Mouse (Mus musculus) hindlimb bud, embryonic 11.5 days (tissue): Measurements from ENCODE around the gene Zfp108.

Experiments
- DNase-seq: peaks from one replicate; pipeline ENCODE4 v3.0.0-alpha.2; 2012; ENCODE audit warnings: low read depth, low spot score; ENCODE audit errors: extremely low spot score

Gene Zfp108

DNA sequence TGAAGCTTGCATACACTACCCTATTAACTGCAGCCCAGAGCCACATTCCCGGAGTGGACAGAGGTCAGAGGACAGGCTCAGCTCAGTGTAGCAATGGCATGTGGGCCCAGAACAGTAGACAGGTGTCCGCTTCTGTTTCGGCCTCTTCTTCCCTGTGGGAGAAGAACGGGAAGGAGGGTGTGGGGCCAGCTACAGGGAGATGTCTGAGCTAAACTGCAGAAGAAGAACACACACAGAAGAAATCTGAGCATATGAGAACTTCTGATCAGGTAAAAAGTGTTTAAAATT lies 26.2 kb downstream of the Zfp108 start:
- DNase-seq: no peak

DNA sequence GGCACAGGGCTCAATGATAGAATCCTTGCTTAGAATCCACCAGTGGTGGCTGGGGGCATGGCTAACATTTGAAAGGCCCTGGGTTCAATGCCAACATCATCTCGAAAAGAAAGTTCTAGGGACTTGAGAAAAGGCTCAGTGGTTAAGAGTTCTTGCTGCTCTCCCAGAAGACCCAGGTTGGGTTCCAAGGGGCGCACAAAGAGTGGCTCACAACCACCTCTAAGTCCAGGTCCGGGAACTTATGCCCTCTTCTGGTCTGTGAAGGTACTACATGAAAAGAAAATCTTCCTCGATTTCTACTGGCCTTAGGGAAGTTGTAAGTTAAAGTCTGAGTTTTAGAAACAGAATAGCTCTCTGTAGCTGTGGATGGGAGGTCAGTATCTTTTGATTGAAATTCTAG lies 31.5 kb downstream of the Zfp108 start:
- DNase-seq: no peak

DNA sequence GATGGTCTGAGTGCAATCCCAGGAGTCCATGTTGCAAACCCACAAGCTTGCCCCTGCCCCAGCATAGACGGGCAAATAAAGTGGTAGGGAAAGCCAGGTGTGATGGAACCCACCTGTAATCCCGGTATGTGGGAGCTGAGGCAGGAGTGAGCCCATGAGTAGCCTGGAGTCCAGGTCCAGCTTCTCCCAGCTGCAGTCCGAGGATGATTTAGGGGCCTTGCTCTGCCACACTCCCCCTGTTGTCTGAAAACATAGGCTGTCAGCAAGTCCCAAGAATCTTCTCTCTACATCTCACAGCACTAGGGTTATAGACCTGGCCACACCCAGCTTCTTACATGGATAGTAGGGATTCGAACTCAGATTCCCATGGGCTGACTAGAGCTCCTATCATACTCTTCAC lies 32.3 kb downstream of the Zfp108 start:
- DNase-seq: no peak

DNA sequence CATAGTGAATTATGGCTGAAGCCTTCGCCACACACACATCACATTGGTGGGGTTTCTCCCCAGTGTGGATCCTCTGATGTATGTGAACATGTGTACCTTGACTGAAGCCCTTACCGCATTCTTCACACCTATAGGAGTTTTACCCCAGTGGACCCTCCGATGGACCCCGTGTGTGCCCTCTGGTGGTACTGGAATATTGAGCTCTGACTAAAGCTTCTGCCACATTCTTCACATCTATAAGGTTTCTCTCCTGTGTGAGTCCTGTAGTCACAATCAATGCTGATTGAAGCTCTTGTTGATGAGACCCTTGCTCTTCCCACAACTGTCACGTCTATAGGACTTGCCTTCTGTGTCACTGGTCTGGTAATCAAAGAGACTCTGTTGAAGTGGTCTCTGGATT lies 33.1 kb downstream of the Zfp108 start:
- no peak for DNase-seq

DNA sequence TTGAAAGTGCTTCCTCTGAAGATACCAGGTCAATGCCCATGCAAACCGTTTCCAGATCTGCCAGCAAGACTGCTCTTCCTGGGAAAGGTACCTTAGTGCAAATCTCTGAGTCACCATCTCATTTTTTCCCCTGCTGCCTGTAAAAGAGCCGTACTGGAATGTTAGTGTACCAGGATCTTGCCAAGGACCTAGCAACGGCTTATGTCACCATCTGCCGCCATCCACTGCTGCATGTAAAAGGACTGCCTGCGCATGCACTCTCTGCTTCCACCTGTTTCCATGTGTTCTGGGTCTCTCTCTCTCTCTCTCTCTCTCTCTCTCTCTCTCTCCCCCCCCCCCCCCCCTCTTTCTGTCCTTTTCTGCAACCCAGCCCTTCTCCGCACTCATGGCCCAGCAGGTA lies 33.9 kb downstream of the Zfp108 start:
- no peak for DNase-seq

DNA sequence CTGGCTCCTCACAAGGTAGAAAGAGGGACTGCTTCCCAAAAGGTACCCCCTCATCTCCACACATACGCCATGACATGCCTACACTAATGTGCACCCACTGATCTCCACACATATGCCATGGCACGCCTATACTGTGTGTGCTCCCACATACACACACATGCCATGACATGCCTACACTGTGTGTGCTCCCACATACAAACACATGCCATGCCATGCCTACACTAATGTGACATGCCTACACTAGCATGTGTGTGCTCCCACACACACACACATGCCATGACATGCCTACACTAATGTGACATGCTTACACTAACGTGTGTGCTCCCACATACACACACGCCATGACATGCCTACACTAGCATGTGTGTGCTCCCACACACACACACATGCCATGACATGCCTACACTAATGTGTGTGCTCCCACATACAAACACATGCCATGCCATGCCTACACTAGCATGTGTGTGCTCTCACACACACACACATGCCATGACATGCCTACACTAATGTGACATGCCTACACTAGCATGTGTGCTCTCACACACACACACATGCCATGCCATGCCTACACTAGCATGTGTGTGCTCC lies 35.6 kb downstream of the Zfp108 start:
- DNase-seq: no peak

DNA sequence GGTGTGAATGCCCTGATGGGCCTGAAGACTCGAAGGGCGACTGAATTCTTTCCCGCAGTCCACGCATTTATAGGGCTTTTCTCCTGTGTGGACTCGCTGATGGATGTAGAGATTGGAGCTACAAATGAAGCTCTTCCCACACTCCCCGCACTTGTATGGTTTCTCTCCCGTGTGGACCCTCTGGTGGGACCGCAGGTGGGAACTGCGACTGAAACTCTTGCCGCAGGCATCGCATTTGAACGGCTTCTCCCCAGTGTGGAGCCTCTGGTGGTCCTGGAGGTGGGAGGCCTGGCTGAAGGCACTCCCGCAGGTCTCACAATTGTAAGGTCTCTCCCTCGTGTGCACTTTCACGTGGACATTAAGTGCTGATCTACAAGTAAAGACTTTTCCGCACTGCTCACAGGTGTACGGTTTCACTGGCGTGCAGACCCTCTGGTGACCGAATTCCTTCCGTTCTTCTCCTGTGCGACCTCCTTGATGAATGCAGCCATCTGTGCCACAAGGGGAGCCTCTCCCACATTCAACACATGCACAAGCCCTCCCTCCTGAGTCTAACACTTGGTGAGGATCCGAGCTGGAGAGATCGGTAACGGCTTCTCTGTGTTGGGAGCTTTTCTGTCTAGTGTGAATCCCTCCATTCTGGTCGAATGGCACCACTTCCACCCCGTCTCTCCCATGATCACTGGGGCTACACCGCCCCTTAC lies 36.9 kb downstream of the Zfp108 start:
- no peak for DNase-seq

DNA sequence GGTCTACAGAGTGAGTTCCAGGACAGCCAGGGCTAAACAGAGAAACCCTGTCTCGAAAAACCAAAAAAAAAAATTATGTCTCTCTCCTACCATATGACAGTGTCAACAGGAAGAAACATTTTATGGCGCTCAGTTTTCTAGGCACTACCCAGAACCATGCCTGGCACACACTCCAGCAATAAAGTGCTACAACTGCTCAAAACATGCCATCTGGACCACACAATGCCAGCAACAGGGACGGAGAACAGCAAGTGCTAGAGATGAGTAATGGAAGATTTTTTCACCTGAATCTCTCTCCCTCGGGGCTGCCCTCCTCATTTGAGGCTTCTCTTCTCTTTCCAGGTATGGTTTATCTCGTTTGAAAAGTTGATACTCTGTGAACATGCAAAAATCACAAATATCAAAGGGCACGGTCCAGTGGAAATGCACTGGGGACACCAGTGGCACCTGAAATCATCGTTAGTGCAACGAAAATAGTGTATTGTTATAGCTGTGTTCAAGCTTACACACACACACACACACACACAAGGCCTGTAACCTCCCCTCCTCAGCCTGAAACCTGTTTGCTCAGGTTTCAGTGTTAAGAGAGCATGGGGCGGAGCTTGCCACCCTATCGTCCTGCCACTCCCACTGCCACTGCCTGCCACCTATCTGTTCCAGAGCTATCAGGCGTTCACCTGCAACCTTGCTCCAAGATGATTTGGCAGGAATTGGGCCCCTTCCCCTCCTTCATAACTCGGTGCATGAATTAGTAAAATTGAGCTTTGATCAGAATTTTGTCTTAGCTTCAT lies 38.7 kb downstream of the Zfp108 start:
- no peak for DNase-seq

DNA sequence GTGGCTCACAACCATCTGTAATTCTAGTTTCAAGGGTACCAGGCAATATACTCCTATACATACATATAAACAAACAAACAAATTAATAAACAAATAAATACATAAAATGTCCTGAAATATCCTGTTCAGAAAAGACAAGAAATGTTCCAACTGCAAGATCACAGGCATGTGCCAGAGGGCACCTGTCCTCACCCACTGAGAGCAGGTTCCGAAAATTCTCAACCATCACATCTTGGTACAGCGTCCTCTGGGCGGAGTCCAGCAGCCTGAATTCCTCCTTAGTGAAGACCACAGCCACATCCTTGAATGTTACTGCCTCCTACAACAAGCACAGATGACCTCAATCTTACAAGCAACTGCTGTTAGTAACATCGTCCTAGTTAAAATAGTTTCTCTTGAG lies 40.2 kb downstream of the Zfp108 start:
- DNase-seq: no peak

DNA sequence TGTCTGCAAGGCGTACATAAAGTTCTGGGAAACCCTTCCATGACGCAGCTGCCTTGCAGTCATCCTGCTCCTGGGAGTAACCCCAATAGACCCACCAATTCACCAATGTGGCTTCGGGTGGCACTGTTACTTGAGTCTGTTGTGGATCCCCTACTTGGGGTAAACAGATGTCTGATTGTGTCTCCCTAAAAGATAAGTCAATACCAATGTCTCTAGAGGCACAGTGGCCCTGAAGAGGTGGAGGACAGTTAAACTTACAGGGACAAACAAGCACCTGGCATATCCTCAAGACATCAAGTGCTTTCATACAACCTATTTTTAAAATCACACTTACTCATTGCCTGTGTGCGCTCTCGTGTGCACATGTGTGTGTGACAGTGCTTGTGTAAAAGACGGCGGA lies 40.8 kb downstream of the Zfp108 start:
- DNase-seq: no peak

DNA sequence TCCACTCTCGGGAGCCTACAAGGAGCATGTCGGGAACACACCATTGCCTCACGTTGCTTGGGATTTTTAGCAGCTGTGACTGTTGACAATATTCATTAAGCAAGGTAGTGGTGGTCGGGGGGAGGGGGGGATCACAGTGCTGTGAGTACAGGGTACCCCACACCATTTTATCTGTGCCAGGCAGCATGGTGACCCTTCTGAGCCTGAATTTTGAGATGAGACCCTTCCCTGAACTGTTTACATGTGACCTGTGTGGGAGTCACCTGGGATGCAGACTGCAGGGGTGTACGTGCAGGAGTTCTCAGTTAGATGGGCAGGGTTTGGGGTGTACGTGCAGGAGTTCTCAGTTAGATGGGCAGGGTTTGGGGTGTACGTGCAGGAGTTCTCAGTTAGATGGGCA lies 41.8 kb downstream of the Zfp108 start:
- DNase-seq: no peak

DNA sequence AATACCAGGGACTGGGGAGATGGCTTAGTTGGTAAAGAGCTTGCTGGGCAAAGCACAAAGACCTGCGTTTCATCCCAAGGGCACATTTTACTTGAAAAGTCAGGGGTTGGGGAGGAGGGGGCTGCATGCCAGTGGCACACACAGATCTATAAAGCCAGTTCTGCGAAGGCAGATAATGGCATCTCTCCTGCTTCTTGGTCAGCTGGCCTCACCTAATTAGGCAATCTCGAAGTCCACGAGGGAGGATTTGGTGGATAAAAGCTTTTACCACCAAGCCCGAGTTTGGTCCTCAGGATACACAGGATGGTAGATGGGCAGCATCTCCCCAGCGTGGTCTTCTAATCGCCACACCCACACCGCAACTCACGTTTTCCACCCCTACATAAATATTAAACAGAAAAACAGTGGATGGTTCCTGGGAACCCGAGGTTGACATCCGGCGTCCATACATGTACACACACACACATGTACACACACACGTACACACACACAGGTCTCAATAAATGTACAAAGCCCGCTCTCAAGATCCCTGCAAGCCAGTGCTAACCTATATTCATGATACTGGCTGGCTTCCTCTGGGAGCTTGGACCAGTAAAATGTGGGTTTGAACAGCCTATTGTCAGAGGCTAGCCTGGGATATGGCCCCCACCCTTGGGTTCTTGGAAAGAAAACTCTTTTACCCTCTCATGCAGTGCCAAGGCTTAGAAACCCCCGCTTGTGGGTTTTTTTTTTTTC lies 42.9 kb downstream of the Zfp108 start:
- no peak for DNase-seq

DNA sequence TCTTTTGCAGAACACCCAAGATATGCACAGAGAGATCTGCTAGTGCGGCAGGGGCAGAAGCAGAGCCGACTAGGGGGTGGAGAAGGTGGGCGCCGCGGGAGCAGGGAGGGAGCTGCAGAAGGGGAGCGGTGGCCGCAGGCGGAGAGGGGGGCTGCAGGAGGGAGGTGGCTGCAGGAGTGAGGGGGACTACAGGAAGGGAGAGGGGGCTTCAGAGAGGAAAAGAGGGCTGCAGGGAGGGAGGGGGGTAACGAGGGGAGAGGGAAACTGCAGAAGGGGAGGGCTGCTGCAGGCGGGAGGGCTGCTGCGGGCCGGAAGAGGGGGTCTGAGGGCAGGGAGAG lies 44.0 kb downstream of the Zfp108 start:
- no peak for DNase-seq

DNA sequence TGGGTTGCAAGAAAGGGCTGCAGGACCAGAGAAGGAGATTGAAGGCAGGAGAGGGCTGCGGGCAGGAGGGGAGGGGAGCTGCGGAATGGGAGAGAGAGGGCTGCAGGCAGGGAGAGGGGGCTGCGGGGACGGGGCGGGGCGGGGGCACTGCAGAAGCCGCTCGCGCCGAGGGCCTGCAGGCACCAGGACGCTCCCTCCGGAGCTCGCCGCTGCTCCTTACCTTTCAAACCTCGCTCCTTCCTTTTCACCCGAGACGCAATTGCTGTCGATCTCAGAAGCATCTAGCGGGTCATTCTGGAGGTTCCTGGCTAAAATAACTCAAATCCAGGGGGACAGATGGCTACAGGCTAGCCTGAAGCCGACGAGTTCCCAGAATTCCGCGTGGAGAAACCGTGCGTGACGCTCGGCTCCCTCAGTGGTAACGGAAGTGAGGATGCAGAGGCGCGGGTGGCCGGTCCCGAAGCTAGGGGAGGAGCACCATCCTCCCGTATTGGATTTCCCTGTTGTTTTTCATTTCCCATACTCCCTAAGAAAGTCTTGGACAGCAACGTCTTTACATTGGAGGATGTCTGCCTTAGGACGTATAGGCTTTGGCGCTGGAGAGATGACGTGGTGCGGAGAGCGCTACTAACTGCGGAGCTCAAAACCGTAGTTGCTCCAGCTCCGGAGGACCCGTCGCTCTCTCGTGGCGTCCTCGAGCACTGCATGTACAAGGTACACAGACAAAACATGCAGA lies 44.5 kb downstream of the Zfp108 start:
- peak; percentile 80 for DNase-seq

DNA sequence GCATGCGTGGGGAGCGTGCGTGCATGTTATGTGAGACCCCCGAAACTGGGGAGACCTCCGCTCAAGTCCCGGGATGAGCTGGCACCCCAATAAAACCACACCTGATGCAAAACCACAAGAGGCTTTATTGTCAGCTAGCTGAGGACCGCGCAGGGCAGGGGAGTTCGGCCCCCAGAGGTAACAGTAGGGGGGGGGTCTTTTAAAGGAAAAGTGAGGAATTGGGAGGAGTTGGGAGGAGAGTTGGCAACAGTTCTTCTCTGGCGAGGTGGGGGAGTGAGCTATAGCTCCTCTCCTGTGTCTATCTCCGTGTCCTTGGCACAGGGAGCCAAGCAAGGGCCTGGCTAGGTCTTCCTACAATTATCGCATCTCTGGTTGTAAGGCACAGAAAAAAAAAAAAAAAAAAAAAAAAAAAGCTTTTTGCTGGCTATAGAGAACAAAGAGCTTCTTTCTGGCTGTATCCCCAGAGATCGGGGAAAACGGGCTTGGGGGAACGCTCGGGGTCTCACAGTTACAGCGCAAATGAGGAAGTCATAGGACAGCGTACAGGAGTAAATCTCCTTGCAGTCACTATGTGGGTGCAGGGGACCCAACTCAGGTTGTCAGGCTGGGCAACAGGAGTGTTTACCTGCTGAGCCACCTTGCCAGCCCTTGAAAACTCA lies 45.4 kb downstream of the Zfp108 start:
- DNase-seq: no peak

DNA sequence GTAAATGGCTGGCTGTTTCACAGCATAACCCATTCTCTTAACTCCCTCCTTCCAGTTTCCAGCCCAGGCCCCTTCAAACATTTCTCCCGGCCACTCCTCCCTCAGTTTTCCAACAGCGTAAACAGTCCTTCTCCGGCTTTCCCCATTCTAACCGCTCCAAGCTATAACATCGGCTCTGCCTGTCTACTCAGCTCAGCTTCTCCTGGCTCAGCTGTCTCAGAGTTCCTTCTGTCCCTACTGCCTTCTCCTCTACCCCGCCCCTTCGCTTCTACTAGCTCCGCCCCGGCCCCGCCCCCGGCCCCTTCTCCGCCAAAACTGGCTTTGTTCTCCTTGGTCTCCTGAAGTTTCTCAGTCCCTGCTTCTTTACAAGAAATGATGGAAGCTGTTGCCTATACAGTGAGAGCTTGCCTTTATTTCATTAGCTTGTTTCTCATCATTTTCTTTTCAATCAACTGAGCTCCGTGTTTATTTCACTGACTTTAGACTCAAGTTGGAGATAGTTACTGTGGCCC lies 46.2 kb downstream of the Zfp108 start, which contains the start of gene Zfp61:
Gene Zfp61, minus strand, starts transcription at position 462 of the 512 bp plus-strand sequence.
- DNase-seq: no peak
